Mouse (Mus musculus): ENCODE data around the gene Pced1a.
"Not testable (repeated sequence)": the region's sequence is repeated elsewhere in the genome, so short reads cannot be mapped to it uniquely, and the experiment has no call there.

The Pced1a gene

DNA sequence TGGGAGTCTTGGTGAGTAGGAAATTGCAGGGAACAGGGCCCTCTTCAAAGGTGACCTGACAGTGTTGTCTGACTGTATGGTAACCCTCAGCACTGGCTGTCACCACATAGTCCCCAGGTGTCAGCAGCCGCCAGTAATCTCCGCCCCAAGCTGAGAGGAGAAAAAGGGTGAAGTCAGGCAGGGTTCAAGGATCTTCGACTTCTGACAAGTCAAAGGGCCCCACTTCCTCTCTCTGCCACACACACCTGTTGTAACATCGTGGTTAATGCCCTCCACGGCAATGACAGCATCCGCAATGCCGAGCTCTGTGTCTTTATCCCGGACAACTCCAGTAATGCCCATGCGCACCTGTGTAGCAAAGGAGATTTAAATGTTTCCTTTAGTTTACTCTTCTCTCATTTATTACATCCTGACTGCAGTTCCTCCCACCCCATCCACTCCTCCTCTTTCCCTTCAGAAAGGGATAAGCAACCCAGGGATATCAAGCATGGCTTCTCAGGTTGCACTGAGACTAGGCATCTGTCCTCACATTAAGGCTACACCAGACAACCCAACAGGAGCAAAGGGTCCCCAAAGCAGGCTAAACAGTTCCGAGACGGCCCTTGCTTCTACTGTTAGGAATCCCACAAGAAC is 33.4 kb downstream of the Pced1a start:
- no peak for DNase-seq (ENCODE audit: low read depth)

DNA sequence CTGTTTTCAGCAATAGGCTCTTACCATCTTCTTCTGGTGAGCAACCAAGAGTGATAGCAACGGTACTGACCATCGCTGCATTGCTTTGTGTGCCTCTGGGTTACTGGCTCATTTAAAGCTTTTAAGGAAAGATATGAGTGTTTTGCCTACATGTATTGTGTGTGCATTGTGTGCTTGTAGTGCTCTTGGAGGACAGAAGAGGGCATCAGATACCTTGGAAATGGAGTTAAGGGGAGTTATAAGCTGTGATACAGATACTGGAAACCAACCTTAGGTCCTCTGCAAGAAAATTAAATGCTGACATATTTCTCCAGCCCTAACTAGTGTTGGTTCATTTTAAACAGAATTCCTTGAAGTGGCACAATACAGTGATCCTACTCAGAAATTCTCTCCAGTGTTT is 35.7 kb downstream of the Pced1a start:
- no peak for DNase-seq (ENCODE audit: low read depth)

DNA sequence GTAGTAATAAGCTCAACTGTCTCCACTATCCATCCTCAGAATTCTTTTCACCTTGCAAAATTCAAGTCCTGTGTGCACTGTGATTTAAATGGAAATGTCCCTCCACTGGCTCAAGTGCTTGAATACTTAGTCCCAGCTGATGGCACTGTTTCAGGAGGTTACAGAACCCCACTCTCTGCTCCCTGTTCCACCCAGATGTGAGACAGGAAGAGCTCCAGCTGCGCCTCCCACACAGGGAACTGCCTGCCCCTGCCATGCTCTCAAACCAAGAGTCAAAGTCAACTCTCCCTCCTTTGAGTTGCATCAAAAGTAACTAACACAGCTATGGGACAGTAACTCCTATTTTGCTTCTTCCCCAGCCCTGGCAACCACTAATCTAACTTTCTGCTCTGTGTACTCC is 38.3 kb downstream of the Pced1a start:
- no peak for DNase-seq (ENCODE audit: low read depth)

DNA sequence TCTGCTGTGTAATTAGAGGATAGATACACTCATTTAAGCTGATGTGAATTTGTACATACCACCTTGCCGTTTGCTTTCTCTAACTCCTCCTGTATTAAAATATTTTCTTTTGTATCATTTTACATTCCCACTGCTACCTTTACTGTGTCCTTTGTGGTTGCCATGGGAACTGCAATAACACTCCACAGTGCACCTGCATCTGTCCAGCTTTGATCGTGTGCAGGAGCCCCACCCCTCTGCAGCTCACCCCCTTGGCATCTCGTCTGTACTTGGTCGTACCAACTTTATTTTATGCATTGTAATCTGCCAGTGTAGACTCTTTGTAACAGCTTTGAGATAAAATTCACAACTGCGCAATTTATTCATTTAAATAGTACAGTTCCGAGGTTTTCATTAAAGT is 40.6 kb downstream of the Pced1a start:
- no peak for DNase-seq (ENCODE audit: low read depth)

DNA sequence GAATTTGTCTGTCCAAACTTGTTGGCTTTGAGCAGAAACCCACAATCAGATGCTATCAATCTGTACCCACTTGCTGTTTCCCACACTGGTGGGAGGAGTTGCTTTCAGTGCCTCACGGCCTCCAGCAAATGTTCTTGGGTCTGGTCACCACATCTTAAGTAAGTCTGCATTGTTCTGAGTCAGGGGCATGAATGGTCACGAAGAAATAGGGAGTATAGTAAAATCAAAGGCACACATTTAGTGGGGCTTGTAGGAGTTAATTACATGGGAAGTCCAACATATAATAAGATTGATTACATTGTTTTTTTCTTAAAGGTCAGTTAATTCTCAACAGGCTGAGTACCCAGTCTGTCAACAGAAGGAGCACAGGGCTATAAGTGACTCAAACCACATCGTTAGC is 41.3 kb downstream of the Pced1a start:
- DNase-seq (ENCODE audit: low read depth), result no peak

DNA sequence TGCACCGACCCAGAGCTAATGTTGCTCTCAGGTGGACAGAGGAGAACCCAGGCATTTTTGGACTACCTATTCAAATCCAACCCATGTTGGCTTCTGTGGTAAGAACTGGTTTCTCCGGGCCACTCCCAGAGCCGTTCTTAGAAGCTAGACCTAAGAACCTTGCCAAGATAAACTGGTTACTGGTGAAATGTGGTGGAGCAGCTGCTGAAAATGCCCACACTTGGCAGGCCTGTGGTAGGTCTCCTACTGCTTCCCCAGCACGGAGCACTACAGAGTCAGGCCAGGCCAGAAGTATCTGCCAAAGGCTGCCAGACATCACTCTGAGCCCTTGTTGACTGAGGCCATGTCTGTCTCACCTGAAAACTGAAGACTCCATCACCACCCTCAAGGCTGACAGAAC is 49.5 kb downstream of the Pced1a start:
- peak; percentile 67 for DNase-seq (ENCODE audit: low read depth)

DNA sequence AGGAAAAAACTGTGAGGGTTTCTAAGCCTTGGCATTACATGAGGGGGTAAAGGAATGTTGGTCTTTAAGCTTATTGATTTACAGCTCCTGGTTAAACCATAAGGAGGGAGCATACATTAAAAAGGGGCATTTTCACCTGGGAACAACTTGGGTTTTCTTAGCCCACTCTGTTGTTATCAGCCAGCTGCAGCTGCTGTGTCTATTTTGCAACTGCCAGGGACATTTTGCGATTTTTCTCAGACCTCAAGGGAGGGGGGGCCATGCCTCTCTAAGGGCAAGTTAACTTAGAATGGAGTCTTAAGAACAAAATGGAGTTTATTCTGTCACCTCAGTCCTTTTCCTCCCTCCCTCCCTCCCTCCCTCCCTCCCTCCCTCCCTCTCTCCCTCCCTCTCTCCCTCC is 51.5 kb downstream of the Pced1a start:
- DNase-seq (ENCODE audit: low read depth), result not testable (repeated sequence)

DNA sequence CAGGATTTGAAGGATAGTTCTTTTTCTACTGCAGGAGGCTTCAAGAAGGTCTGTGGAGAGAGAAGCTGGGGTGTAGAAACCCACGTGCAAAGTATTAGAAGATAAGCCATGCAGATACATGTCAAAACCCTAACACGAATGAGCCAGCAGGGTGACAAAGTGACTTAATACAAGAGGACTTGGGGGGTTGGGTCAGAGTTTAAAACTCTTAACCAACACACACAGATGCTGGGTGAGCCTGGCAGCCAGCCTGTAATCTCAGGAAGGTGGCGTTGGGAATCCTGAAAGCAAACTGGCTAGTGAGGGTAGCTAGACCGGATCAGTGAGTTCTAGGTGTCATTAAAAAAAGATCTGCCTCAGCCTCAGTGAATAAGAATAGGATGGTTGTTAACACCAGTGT is 57.1 kb downstream of the Pced1a start:
- no peak for DNase-seq (ENCODE audit: low read depth)
